Mouse (Mus musculus) testis, adult 2 months (tissue): Measurements from ENCODE around the gene Dgke.

Experiments
- CTCF ChIP-seq: fragments of 200-500 bp; IDR thresholded peaks from 2 replicates; pipeline ENCODE4 v1.5.1; 2012; ENCODE audit warnings: low read depth, mild to moderate bottlenecking, inconsistent platforms, low read length, moderate library complexity; ENCODE audit not compliant: control insufficient read depth, insufficient read depth, insufficient replicate concordance
- POLR2A ChIP-seq: fragments of 200-500 bp; IDR thresholded peaks from 2 replicates; pipeline ENCODE4 v1.6.1; 2012; ENCODE audit warnings: low read depth, mild to moderate bottlenecking, inconsistent platforms, low read length, moderate library complexity; ENCODE audit not compliant: control insufficient read depth

- no peak for TF ChIP-seq CTCF
- TF ChIP-seq POLR2A = no peak
These were observed 32.3 kb upstream of the Dgke start for GRCm38 (mm10) chr11:89098930-89099329.
